Mouse (Mus musculus): ENCODE results near the gene Elmo1. TPM values are rescaled to one million over a fixed set of nuclear protein-coding genes. Genes with fewer than 3 reads are reported as not detected.

The Elmo1 gene
- polyA plus RNA-seq, 1 experiment, result 0.40 TPM

DNA sequence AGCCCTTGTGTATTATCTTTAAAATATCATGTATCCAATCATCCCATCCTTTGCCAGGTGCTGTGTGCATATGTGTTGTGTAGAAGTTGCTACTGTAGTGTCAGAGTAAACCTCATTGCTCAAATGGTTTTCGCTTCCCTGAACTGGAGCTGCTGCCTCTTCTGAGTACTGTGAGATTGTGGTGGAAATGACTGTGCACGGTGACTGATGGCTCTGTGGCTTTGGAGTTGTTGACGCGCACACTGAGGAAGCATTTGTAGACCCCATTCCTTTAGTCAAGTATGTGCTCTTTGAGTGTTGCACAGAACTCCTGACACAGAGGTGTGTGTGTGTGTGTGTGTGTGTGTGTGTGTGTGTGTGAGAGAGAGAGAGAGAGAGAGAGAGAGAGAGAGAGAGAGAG lies 166.2 kb downstream of the Elmo1 start:
- H3K27me3 ChIP-seq (ENCODE audit: control insufficient read depth, insufficient read depth, insufficient read length), result no peaks in the 10 kb centered on the region
- no peak for TF ChIP-seq REST (IDR thresholded peaks at IDR 0.05; ENCODE audit: insufficient read depth, insufficient read length)
- TF ChIP-seq SRF (IDR thresholded peaks at IDR 0.05; ENCODE audit: control insufficient read depth, insufficient read length, low read depth), result no peak
- no peak for TF ChIP-seq MYOD1 (IDR thresholded peaks at IDR 0.05; ENCODE audit: control insufficient read depth in 1 of 3, insufficient read length in 2 of 3, low read depth in 2 of 3)
- no peak for TF ChIP-seq TCF12 (IDR thresholded peaks at IDR 0.05; ENCODE audit: insufficient read depth, poor library complexity, severe bottlenecking)
- no peak for TF ChIP-seq TCF3 (IDR thresholded peaks at IDR 0.05; ENCODE audit: insufficient read length, low read depth)
- no peak for TF ChIP-seq POLR2A (IDR thresholded peaks at IDR 0.05; ENCODE audit: insufficient read length, low read depth)
- TF ChIP-seq MAX (IDR thresholded peaks at IDR 0.05; ENCODE audit: low read depth), result no peak
- TF ChIP-seq E2F4 (IDR thresholded peaks at IDR 0.05; ENCODE audit: insufficient read depth), result no peak
- no peak for TF ChIP-seq CEBPB (IDR thresholded peaks at IDR 0.05; ENCODE audit: insufficient read depth, poor library complexity, severe bottlenecking)
- TF ChIP-seq USF1 (IDR thresholded peaks at IDR 0.05; ENCODE audit: low read depth), result no peak
- no peak for TF ChIP-seq POLR2AphosphoS2 (IDR thresholded peaks at IDR 0.05; ENCODE audit: insufficient read length, low read depth)

GRCm38 (mm10) chr13:20257562-20258525 lies 167.4 kb downstream of the Elmo1 start:
- Histone ChIP-seq H3K4me2 (ENCODE audit: low read depth) (no peak overlapping the region), H3K27me3 (ENCODE audit: control insufficient read depth, insufficient read depth, insufficient read length) (no peaks in the 10 kb centered on the region), H3K79me2 (ENCODE audit: control insufficient read depth, insufficient read depth) (no peaks in the 10 kb centered on the region), H3K4me3 (no peak overlapping the region), H3K36me3 (ENCODE audit: control insufficient read depth, insufficient read depth) (no peaks in the 10 kb centered on the region), H3ac (ENCODE audit: control insufficient read depth, insufficient read length) (no peak overlapping the region)
- TF ChIP-seq POLR2A (IDR thresholded peaks at IDR 0.05; ENCODE audit: insufficient read length, low read depth) (no peak), POLR2AphosphoS2 (IDR thresholded peaks at IDR 0.05; ENCODE audit: insufficient read length, low read depth) (no peak), USF1 (IDR thresholded peaks at IDR 0.05; ENCODE audit: low read depth) (no peak), TCF12 (IDR thresholded peaks at IDR 0.05; ENCODE audit: insufficient read depth, poor library complexity, severe bottlenecking) (no peak), TCF3 (IDR thresholded peaks at IDR 0.05; ENCODE audit: insufficient read length, low read depth) (no peak), MYOG (IDR thresholded peaks at IDR 0.05; ENCODE audit: control insufficient read depth in 1 of 3, insufficient read depth in 1 of 3, insufficient read length in 2 of 3, low read depth in 2 of 3) (no peak), SRF (IDR thresholded peaks at IDR 0.05; ENCODE audit: control insufficient read depth, insufficient read length, low read depth) (no peak), REST (IDR thresholded peaks at IDR 0.05; ENCODE audit: insufficient read depth, insufficient read length) (no peak), E2F4 (IDR thresholded peaks at IDR 0.05; ENCODE audit: insufficient read depth) (no peak), MYOD1 (IDR thresholded peaks at IDR 0.05; ENCODE audit: control insufficient read depth in 1 of 3, insufficient read length in 2 of 3, low read depth in 2 of 3) (no peak), MAX (IDR thresholded peaks at IDR 0.05; ENCODE audit: low read depth) (no peak), CEBPB (IDR thresholded peaks at IDR 0.05; ENCODE audit: insufficient read depth, poor library complexity, severe bottlenecking) (no peak)

More for the DNA sequence above, 166.2 kb downstream of the Elmo1 start:
- Histone ChIP-seq H3K79me2 (ENCODE audit: control insufficient read depth, insufficient read depth) (no peaks in the 10 kb centered on the region), H3K4me3 (no peak overlapping the region), H3K36me3 (ENCODE audit: control insufficient read depth, insufficient read depth) (no peaks in the 10 kb centered on the region), H3ac (ENCODE audit: control insufficient read depth, insufficient read length) (no peak overlapping the region), H3K4me2 (ENCODE audit: low read depth) (no peak overlapping the region)

DNA sequence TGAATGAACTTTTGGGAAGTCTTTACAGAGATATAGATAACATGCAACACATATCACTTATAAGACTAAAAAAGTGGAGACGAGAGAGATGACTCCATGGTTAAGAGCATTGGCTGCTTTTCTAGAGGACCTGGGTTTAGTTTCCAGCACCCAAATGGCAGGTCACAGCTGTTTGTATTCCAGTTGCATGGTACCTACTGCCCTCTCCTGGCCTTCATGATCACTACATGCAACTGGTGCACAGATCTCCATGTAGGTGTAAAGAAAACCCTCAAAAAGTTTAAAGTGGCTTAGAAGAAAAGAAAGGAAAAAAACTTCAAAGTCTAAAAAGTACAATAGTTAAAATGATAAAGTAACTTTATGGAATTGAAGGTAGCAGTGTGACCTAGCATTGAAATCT lies 172.8 kb downstream of the Elmo1 start:
- Histone ChIP-seq H3ac (ENCODE audit: control insufficient read depth, insufficient read length) (no peak overlapping the region), H3K4me2 (ENCODE audit: low read depth) (no peak overlapping the region), H3K4me3 (no peak overlapping the region), H3K27me3 (ENCODE audit: control insufficient read depth, insufficient read depth, insufficient read length) (no peaks in the 10 kb centered on the region), H3K36me3 (ENCODE audit: control insufficient read depth, insufficient read depth) (no peaks in the 10 kb centered on the region), H3K79me2 (ENCODE audit: control insufficient read depth, insufficient read depth) (no peaks in the 10 kb centered on the region)
- TF ChIP-seq E2F4 (IDR thresholded peaks at IDR 0.05; ENCODE audit: insufficient read depth) (no peak), SRF (IDR thresholded peaks at IDR 0.05; ENCODE audit: control insufficient read depth, insufficient read length, low read depth) (no peak), POLR2AphosphoS2 (IDR thresholded peaks at IDR 0.05; ENCODE audit: insufficient read length, low read depth) (no peak), MYOD1 (IDR thresholded peaks at IDR 0.05; ENCODE audit: control insufficient read depth in 1 of 3, insufficient read length in 2 of 3, low read depth in 2 of 3) (no peak), TCF3 (IDR thresholded peaks at IDR 0.05; ENCODE audit: insufficient read length, low read depth) (no peak), MAX (IDR thresholded peaks at IDR 0.05; ENCODE audit: low read depth) (no peak), USF1 (IDR thresholded peaks at IDR 0.05; ENCODE audit: low read depth) (no peak), CEBPB (IDR thresholded peaks at IDR 0.05; ENCODE audit: insufficient read depth, poor library complexity, severe bottlenecking) (no peak), POLR2A (IDR thresholded peaks at IDR 0.05; ENCODE audit: insufficient read length, low read depth) (no peak), MYOG (IDR thresholded peaks at IDR 0.05; ENCODE audit: control insufficient read depth in 1 of 3, insufficient read depth in 1 of 3, insufficient read length in 2 of 3, low read depth in 2 of 3) (no peak), TCF12 (IDR thresholded peaks at IDR 0.05; ENCODE audit: insufficient read depth, poor library complexity, severe bottlenecking) (no peak), REST (IDR thresholded peaks at IDR 0.05; ENCODE audit: insufficient read depth, insufficient read length) (no peak)

DNA sequence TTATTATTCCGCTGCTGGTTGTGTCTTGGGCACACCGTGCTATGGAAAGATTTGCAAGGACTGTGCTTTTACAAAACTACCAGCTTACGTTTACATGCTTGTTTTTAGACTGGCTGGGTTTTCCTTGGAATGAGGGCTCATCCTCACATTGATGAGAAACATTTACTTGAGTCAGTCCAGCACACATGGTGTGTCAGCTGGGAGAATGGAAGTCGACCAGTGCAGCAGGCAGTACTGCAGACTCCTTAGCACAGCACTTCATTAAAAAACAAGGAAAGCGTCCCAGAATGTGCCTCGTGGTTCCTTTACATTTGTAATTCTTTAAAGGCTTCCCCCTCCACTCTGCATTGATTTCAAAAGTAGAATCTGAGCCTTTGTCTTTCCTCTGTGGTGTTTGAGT lies 179.8 kb downstream of the Elmo1 start:
- H3ac ChIP-seq (ENCODE audit: control insufficient read depth, insufficient read length), result no peak overlapping the region
- no peaks in the 10 kb centered on the region for H3K27me3 ChIP-seq (ENCODE audit: control insufficient read depth, insufficient read depth, insufficient read length)

More for the DNA sequence above, 179.8 kb downstream of the Elmo1 start:
- Histone ChIP-seq H3K4me3 (no peak overlapping the region), H3K4me2 (ENCODE audit: low read depth) (no peak overlapping the region), H3K36me3 (ENCODE audit: control insufficient read depth, insufficient read depth) (no peaks in the 10 kb centered on the region), H3K79me2 (ENCODE audit: control insufficient read depth, insufficient read depth) (no peaks in the 10 kb centered on the region)
- TF ChIP-seq TCF3 (IDR thresholded peaks at IDR 0.05; ENCODE audit: insufficient read length, low read depth) (no peak), TCF12 (IDR thresholded peaks at IDR 0.05; ENCODE audit: insufficient read depth, poor library complexity, severe bottlenecking) (no peak), REST (IDR thresholded peaks at IDR 0.05; ENCODE audit: insufficient read depth, insufficient read length) (no peak), MAX (IDR thresholded peaks at IDR 0.05; ENCODE audit: low read depth) (no peak), MYOD1 (IDR thresholded peaks at IDR 0.05; ENCODE audit: control insufficient read depth in 1 of 3, insufficient read length in 2 of 3, low read depth in 2 of 3) (no peak), USF1 (IDR thresholded peaks at IDR 0.05; ENCODE audit: low read depth) (no peak), POLR2AphosphoS2 (IDR thresholded peaks at IDR 0.05; ENCODE audit: insufficient read length, low read depth) (no peak), E2F4 (IDR thresholded peaks at IDR 0.05; ENCODE audit: insufficient read depth) (no peak), POLR2A (IDR thresholded peaks at IDR 0.05; ENCODE audit: insufficient read length, low read depth) (no peak)
